Mouse (Mus musculus) kidney, embryonic 14.5 days (tissue): Measurements from ENCODE around the gene Tmem35b. TPM values are rescaled to one million over a fixed set of nuclear protein-coding genes. Genes with fewer than 3 reads are reported as not detected.

Source experiments
- ATAC-seq: fragments of 200-750 bp; cut with Nextera tagmentation; 2 replicates; pipeline ENCODE4 v1.8.0; 2017; ENCODE audit warnings: moderate number of reproducible peaks, mild to moderate bottlenecking, moderate TSS enrichment, moderate library complexity; ENCODE audit not compliant: low FRiP score, low TSS enrichment
- H3K27ac ChIP-seq: fragments of 300-500 bp; sonication (generic); 2 replicates; pipeline ENCODE4 v1.5.1; 2014; ENCODE audit warnings: low read depth, mild to moderate bottlenecking, low read length, moderate library complexity, mixed read lengths
- H3K27me3 ChIP-seq: fragments of 300-500 bp; sonication (generic); 2 replicates; pipeline ENCODE4 v1.6.1; 2014; ENCODE audit warnings: mild to moderate bottlenecking, low read length; ENCODE audit not compliant: control insufficient read depth, insufficient read depth
- H3K36me3 ChIP-seq: fragments of 300-500 bp; sonication (generic); 2 replicates; pipeline ENCODE4 v1.6.1; 2014; ENCODE audit warnings: low read length, mixed read lengths; ENCODE audit not compliant: control insufficient read depth, insufficient read depth
- H3K4me1 ChIP-seq: fragments of 300-500 bp; sonication (generic); 2 replicates; pipeline ENCODE4 v1.6.1; 2014; ENCODE audit warnings: low read length, mixed read lengths; ENCODE audit not compliant: control insufficient read depth, insufficient read depth
- H3K4me2 ChIP-seq: fragments of 300-500 bp; sonication (generic); replicated peaks from 2 replicates; pipeline ENCODE4 v1.6.1; 2014; ENCODE audit warnings: low read depth, mild to moderate bottlenecking, low read length
- H3K4me3 ChIP-seq: fragments of 300-500 bp; sonication (generic); 2 replicates; pipeline ENCODE4 v1.5.1; 2014; ENCODE audit warnings: mild to moderate bottlenecking, low read length
- H3K9ac ChIP-seq: fragments of 300-500 bp; sonication (generic); 2 replicates; pipeline ENCODE4 v1.6.1; 2014; ENCODE audit warnings: low read depth, mild to moderate bottlenecking, low read length, moderate library complexity
- H3K9me3 ChIP-seq: fragments of 300-500 bp; sonication (generic); 2 replicates; pipeline ENCODE4 v1.6.1; 2016; ENCODE audit warnings: low read length; ENCODE audit not compliant: control insufficient read depth
- WGBS: fragments of 180-500 bp; shearing (Covaris S2); extraction: QIAGEN DNeasy Blood & Tissue Kit; methylation state at CpG from one replicate; pipeline ENCODE4 v1.1.7; 2014; 5-methylcytosine and 5-hydroxymethylcytosine counted together
- polyA plus RNA-seq: library from polyadenylated mRNA; unstranded; fragments of >200 nt; fragmentation: Nextera tagmentation; extraction: Ambion mirVana; gene quantifications from 2 replicates; pipeline ENCODE4 v1.2.1, GENCODE M21; 2014

Tmem35b gene
- polyA plus RNA-seq, 1 experiment from 2014 or later, result 25.4 TPM

GRCm38 (mm10) chr4:127155757-127156156, 32.3 kb downstream of the Tmem35b start:
- H3K9ac ChIP-seq, result no peak overlapping the region
- H3K4me2 ChIP-seq, result no peak overlapping the region
- WGBS, result 66% methylated on average over 5 of the region's 5 CpGs
- H3K27ac ChIP-seq, result no peak overlapping the region
- no peak overlapping the region for H3K4me3 ChIP-seq
- no peaks in the 10 kb centered on the region for H3K9me3 ChIP-seq
- H3K4me1 ChIP-seq, result no peaks in the 10 kb centered on the region
- no peak for ATAC-seq
- no peaks in the 10 kb centered on the region for H3K36me3 ChIP-seq
- H3K27me3 ChIP-seq, result no peaks in the 10 kb centered on the region

GRCm38 (mm10) chr4:127157746-127158145, 34.3 kb downstream of the Tmem35b start:
- Histone ChIP-seq H3K4me2 (no peak overlapping the region), H3K27me3 (no peaks in the 10 kb centered on the region), H3K36me3 (no peaks in the 10 kb centered on the region), H3K4me1 (no peaks in the 10 kb centered on the region), H3K9me3 (no peaks in the 10 kb centered on the region), H3K27ac (no peak overlapping the region), H3K9ac (no peak overlapping the region), H3K4me3 (no peak overlapping the region)
- ATAC-seq, result no peak
- WGBS, result 86% methylated on average over 4 of the region's 4 CpGs

GRCm38 (mm10) chr4:127163926-127164325, 40.4 kb downstream of the Tmem35b start:
- Histone ChIP-seq H3K27me3 (peaks cover 18% of the 10 kb centered on the region), H3K27ac (no peak overlapping the region), H3K4me2 (no peak overlapping the region), H3K36me3 (no peaks in the 10 kb centered on the region), H3K4me1 (peaks cover 9% of the 10 kb centered on the region), H3K9me3 (no peaks in the 10 kb centered on the region), H3K9ac (no peak overlapping the region), H3K4me3 (no peak overlapping the region)
- WGBS, result 52% methylated on average over 8 of the region's 8 CpGs
- ATAC-seq, result no peak

- peaks cover 42% of the 10 kb centered on the region for H3K27me3 ChIP-seq
- no peak for ATAC-seq
- H3K4me3 ChIP-seq, result no peak overlapping the region
- WGBS, result 68% methylated on average over 5 of the region's 5 CpGs
- H3K4me2 ChIP-seq, result no peak overlapping the region
- H3K9ac ChIP-seq, result no peak overlapping the region
- no peak overlapping the region for H3K27ac ChIP-seq
- no peaks in the 10 kb centered on the region for H3K36me3 ChIP-seq
- peaks cover 9% of the 10 kb centered on the region for H3K4me1 ChIP-seq
- H3K9me3 ChIP-seq, result no peaks in the 10 kb centered on the region
These were observed 43.6 kb downstream of the Tmem35b start for GRCm38 (mm10) chr4:127167096-127167495.

- WGBS, result 19% methylated on average over 8 of the region's 8 CpGs
- H3K27me3 ChIP-seq, result peaks cover 42% of the 10 kb centered on the region
- peak overlapping the region; percentile 100; the same call in 1 of the 2 replicates for H3K4me2 ChIP-seq
- peaks cover 9% of the 10 kb centered on the region for H3K4me1 ChIP-seq
- no peaks in the 10 kb centered on the region for H3K36me3 ChIP-seq
- H3K27ac ChIP-seq, result no peak overlapping the region
- no peak overlapping the region; the same call in 1 of the 2 replicates for H3K4me3 ChIP-seq
- no peak for ATAC-seq
- H3K9ac ChIP-seq, result no peak overlapping the region
- H3K9me3 ChIP-seq, result no peaks in the 10 kb centered on the region
These were observed 44.2 kb downstream of the Tmem35b start for GRCm38 (mm10) chr4:127167731-127168130.

GRCm38 (mm10) chr4:127168211-127168913, 44.9 kb downstream of the Tmem35b start:
- H3K9ac ChIP-seq, result peak overlapping the region; percentile 49; the same call in 1 of the 2 replicates
- ATAC-seq, result peak; percentile 77
- peaks cover 9% of the 10 kb centered on the region for H3K4me1 ChIP-seq
- H3K4me2 ChIP-seq, result peak overlapping the region; percentile 100
- no peaks in the 10 kb centered on the region for H3K9me3 ChIP-seq
- WGBS, result 1% methylated on average over 37 of the region's 39 CpGs
- H3K27me3 ChIP-seq, result peaks cover 42% of the 10 kb centered on the region
- H3K4me3 ChIP-seq, result peak overlapping the region; percentile 74
- no peaks in the 10 kb centered on the region for H3K36me3 ChIP-seq
- no peak overlapping the region for H3K27ac ChIP-seq

- H3K9me3 ChIP-seq, result no peaks in the 10 kb centered on the region
- peak; percentile 56 for ATAC-seq
- no peaks in the 10 kb centered on the region for H3K36me3 ChIP-seq
- peak within 1 kb of the TSS; percentile 100 for H3K4me2 ChIP-seq
- peak within 1 kb of the TSS; percentile 49 for H3K9ac ChIP-seq
- H3K4me3 ChIP-seq, result peak within 1 kb of the TSS; percentile 74
- H3K4me1 ChIP-seq, result peaks cover 9% of the 10 kb centered on the region
- H3K27me3 ChIP-seq, result peaks cover 42% of the 10 kb centered on the region
- no peak within 1 kb of the TSS for H3K27ac ChIP-seq
- WGBS, result under 1% methylated on average over 49 of the region's 67 CpGs
These were observed 45.4 kb downstream of the Tmem35b start, which contains the start of gene Dlgap3 for GRCm38 (mm10) chr4:127168914-127169345. Gene Dlgap3, plus strand, starts transcription at chr4:127169204.

- Histone ChIP-seq H3K9me3 (no peaks in the 10 kb centered on the region), H3K9ac (peak overlapping the region; percentile 49), H3K36me3 (no peaks in the 10 kb centered on the region), H3K4me1 (peaks cover 9% of the 10 kb centered on the region), H3K27me3 (peaks cover 43% of the 10 kb centered on the region), H3K4me2 (peak overlapping the region; percentile 100), H3K4me3 (peak overlapping the region; percentile 74), H3K27ac (no peak overlapping the region)
- WGBS, result 3% methylated on average over 31 of the region's 51 CpGs
- ATAC-seq, result peak; percentile 45
These were observed 46.1 kb downstream of the Tmem35b start for GRCm38 (mm10) chr4:127169346-127170221.

GRCm38 (mm10) chr4:127170866-127171265, 47.4 kb downstream of the Tmem35b start:
- peaks cover 47% of the 10 kb centered on the region for H3K27me3 ChIP-seq
- H3K4me1 ChIP-seq, result peaks cover 9% of the 10 kb centered on the region
- no peak overlapping the region for H3K4me2 ChIP-seq
- no peak overlapping the region for H3K4me3 ChIP-seq
- ATAC-seq, result no peak
- no peak overlapping the region for H3K9ac ChIP-seq
- no peaks in the 10 kb centered on the region for H3K36me3 ChIP-seq
- 41% methylated on average over 5 of the region's 5 CpGs for WGBS
- H3K9me3 ChIP-seq, result no peaks in the 10 kb centered on the region
- H3K27ac ChIP-seq, result no peak overlapping the region
